Mouse (Mus musculus) ES-E14 (cell line): ENCODE data around the gene Taf11. TPM values are rescaled to one million over a fixed set of nuclear protein-coding genes. Genes with fewer than 3 reads are reported as not detected.

Experiments used
- DNase-seq: peaks from one replicate; pipeline ENCODE4 v3.0.0-alpha.2; 2013; ENCODE audit warnings: low read depth, low spot score
- H3K27ac ChIP-seq: 2 replicates; pipeline ENCODE4 v1.5.1; 2012; ENCODE audit warnings: low read depth, mild to moderate bottlenecking, low read length, moderate library complexity, mixed read lengths; ENCODE audit not compliant: poor library complexity, insufficient read depth, severe bottlenecking
- H3K36me3 ChIP-seq: 2 replicates; pipeline ENCODE4 v1.6.1; 2012; ENCODE audit warnings: mild to moderate bottlenecking, low read length, moderate library complexity, mixed read lengths; ENCODE audit not compliant: control insufficient read depth, poor library complexity, insufficient read depth, severe bottlenecking
- H3K4me1 ChIP-seq, 2 experiments: fragments of 150-350 bp in 1 of 2; sonication (generic) in 1 of 2; 2 replicates each; pipeline ENCODE4 v1.6.1; 2012; ENCODE audit warnings: low read length in 2 of 2, mild to moderate bottlenecking in 1 of 2, mixed read lengths in 1 of 2; ENCODE audit not compliant: control insufficient read depth in 2 of 2, insufficient read depth in 2 of 2, poor library complexity in 1 of 2
- H3K4me3 ChIP-seq, 2 experiments: fragments of 150-350 bp in 1 of 2; sonication (generic) in 1 of 2; 2 replicates each; pipeline ENCODE4 v1.5.1; 2012; ENCODE audit warnings: low read length in 2 of 2, low read depth in 1 of 2, mild to moderate bottlenecking in 1 of 2, mixed read lengths in 1 of 2; ENCODE audit not compliant: insufficient read depth in 1 of 2, poor library complexity in 1 of 2, severe bottlenecking in 1 of 2
- H3K9ac ChIP-seq: 2 replicates; pipeline ENCODE4 v1.6.1; 2012; ENCODE audit warnings: low read depth, mild to moderate bottlenecking, low read length, mixed read lengths; ENCODE audit not compliant: poor library complexity, insufficient read depth, severe bottlenecking
- H3K9me3 ChIP-seq: fragments of 150-350 bp; sonication (generic); 2 replicates; pipeline ENCODE4 v1.6.1; 2012; ENCODE audit warnings: low read depth, mild to moderate bottlenecking, low read length; ENCODE audit not compliant: control insufficient read depth, insufficient read depth
- CHD2 ChIP-seq: IDR thresholded peaks from 2 replicates; pipeline ENCODE4 v1.6.1; 2014; ENCODE audit warnings: mild to moderate bottlenecking, low read depth, low read length, inconsistent platforms
- HCFC1 ChIP-seq: IDR thresholded peaks from 2 replicates; pipeline ENCODE4 v1.6.1; 2012; ENCODE audit warnings: low read length, inconsistent platforms, borderline replicate concordance; ENCODE audit not compliant: insufficient read depth
- MAFK ChIP-seq: IDR thresholded peaks from 2 replicates; pipeline ENCODE4 v1.6.1; 2014; ENCODE audit warnings: mild to moderate bottlenecking, low read depth, low read length, inconsistent platforms; ENCODE audit not compliant: insufficient read depth
- ZC3H11A ChIP-seq: IDR thresholded peaks from 2 replicates; pipeline ENCODE4 v1.6.1; 2012; ENCODE audit warnings: low read depth, mild to moderate bottlenecking, inconsistent platforms, low read length, borderline replicate concordance
- ZNF384 ChIP-seq: IDR thresholded peaks from 2 replicates; pipeline ENCODE4 v1.6.1; 2012; ENCODE audit warnings: low read depth, low read length, inconsistent platforms
- in situ Hi-C, 2 experiments: fragments of 600-800 bp; cut with MboI; formaldehyde crosslinking; loops; one replicate each; pipeline ENCODE4 v1.15.1; 2025; ENCODE audit warnings: low sequenced_read_pairs in 2 of 2, inconsistent platforms in 1 of 2; ENCODE audit not compliant: unreplicated experiment in 2 of 2
- total RNA-seq: library from RNA; depleted of rRNA; stranded (reverse); fragments of 300-350 nt; gene quantifications from 2 replicates; pipeline ENCODE4 v1.2.3, GENCODE M21; 2012

Gene Taf11
- total RNA-seq, 1 experiment, result 35.8 TPM

- H3K27ac ChIP-seq, result no peak overlapping the region
- no peak overlapping the region for H3K9ac ChIP-seq
- peaks cover 0 to 2% of the 10 kb centered on the region in 2 experiments; a peak in 1 of 4 replicates for H3K4me1 ChIP-seq
- in situ Hi-C loops, result no loop called here
- no peaks in the 10 kb centered on the region for H3K9me3 ChIP-seq
- TF ChIP-seq ZC3H11A, result no peak
- no peak for TF ChIP-seq MAFK
- no peak for TF ChIP-seq HCFC1
- H3K4me3 ChIP-seq, result no peak overlapping the region
- peaks cover 2% of the 10 kb centered on the region; the same call in 1 of the 2 replicates for H3K36me3 ChIP-seq
- no peak for DNase-seq
These were observed 37.8 kb downstream of the Taf11 start for GRCm38 (mm10) chr17:27871851-27872250.

GRCm38 (mm10) chr17:27866737-27867136 lies 42.9 kb downstream of the Taf11 start:
- no peak for DNase-seq
- TF ChIP-seq ZC3H11A (no peak), HCFC1 (no peak)
- in situ Hi-C loops, result no loop called here
- H3K27ac ChIP-seq, result no peak overlapping the region
- H3K9ac ChIP-seq, result no peak overlapping the region
- no peak overlapping the region for H3K4me3 ChIP-seq
- H3K36me3 ChIP-seq, result 0 out of 2 replicates have a peak, but pooled peaks cover 2% of the 10 kb centered on the region
- H3K4me1 ChIP-seq, result peaks cover 0 to 1% of the 10 kb centered on the region in 2 experiments; a peak in 1 of 4 replicates
- H3K9me3 ChIP-seq, result no peaks in the 10 kb centered on the region

- Histone ChIP-seq H3K9ac (no peak overlapping the region), H3K4me3 (no peak overlapping the region), H3K4me1 (peaks cover 0 to 3% of the 10 kb centered on the region in 2 experiments; a peak in 1 of 4 replicates), H3K27ac (no peak overlapping the region), H3K9me3 (no peaks in the 10 kb centered on the region), H3K36me3 (0 out of 2 replicates have a peak, but pooled peaks cover 2% of the 10 kb centered on the region)
- no peak for DNase-seq
- no peak for TF ChIP-seq ZNF384
- TF ChIP-seq ZC3H11A, result no peak
- TF ChIP-seq HCFC1, result no peak
- TF ChIP-seq MAFK, result no peak
- TF ChIP-seq CHD2, result no peak
- in situ Hi-C loops, result no loop called here
These were observed 44.2 kb downstream of the Taf11 start for GRCm38 (mm10) chr17:27865461-27865860.

- H3K4me3 ChIP-seq, result no peak overlapping the region
- no peaks in the 10 kb centered on the region for H3K9me3 ChIP-seq
- peaks cover 2 to 25% of the 10 kb centered on the region in 2 experiments; a peak in 1 of 4 replicates for H3K4me1 ChIP-seq
- H3K36me3 ChIP-seq, result no peaks in the 10 kb centered on the region
- DNase-seq, result no peak
- in situ Hi-C loops, result no loop called here
- no peak overlapping the region for H3K9ac ChIP-seq
- no peak overlapping the region for H3K27ac ChIP-seq
- TF ChIP-seq ZC3H11A, result no peak
- TF ChIP-seq MAFK, result no peak
- TF ChIP-seq ZNF384, result no peak
These were observed 50.5 kb downstream of the Taf11 start for GRCm38 (mm10) chr17:27859131-27859530.
